Mouse (Mus musculus): ENCODE measurements at regions not wholly inside any gene's neighbourhood (a gene's known extent, or its start where the extent isn't known, plus 50 kb on each side); places are given as distances from the start of the nearest gene placed in this dataset.

DNA sequence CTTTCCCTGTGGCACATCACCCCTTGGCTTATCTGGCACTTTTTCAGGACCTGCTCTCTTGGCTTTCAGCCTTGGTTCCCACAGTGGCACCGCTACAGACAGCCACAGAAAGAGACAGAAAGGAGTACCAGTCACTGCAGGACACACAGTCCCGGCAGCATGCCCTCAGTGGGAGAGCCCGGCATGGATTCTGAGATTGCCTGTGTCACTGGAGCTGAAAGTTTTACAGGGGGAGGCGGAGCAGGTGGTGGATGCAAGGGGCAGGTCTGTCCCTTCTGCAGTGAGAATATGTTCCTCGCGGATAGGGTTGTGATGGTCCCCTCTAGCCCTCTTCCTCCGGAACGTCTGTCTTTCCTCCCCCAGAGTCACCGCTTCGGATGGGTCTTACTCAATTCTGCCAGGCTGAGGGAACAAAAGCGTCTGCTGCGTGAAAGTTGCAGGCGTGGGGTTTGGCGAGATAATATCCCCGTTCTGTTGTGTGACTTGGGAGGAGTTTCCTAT lies 162.3 kb upstream of the Fstl4 start:
- no peak for ATAC-seq
- no peak for TF ChIP-seq CTCF (IDR thresholded peaks at IDR 0.05; ENCODE audit: low read depth)
- no peak for TF ChIP-seq EP300 (IDR thresholded peaks at IDR 0.05; ENCODE audit: low read depth)
- H3K9ac ChIP-seq (replicated peaks) = no peak overlapping the region
- no peak overlapping the region for H3K4me2 ChIP-seq (ENCODE audit: low read depth, low read length)
- DNase-seq = no peak
- no peaks in the 10 kb centered on the region for H3K9me3 ChIP-seq (ENCODE audit: low read length)
- no peak overlapping the region for H3K4me3 ChIP-seq (ENCODE audit: low read depth, low read length)
- no peaks in the 10 kb centered on the region for H3K36me3 ChIP-seq (replicated peaks; ENCODE audit: insufficient read depth, low read length)
- no peak overlapping the region for H3K27ac ChIP-seq (ENCODE audit: low read depth)
- WGBS (ENCODE audit: insufficient replicate concordance) = 67% methylated on average over 15 of the region's 15 CpGs
- H3K4me1 ChIP-seq (ENCODE audit: insufficient read depth) = no peaks in the 10 kb centered on the region
- no peaks in the 10 kb centered on the region for H3K27me3 ChIP-seq (ENCODE audit: insufficient read depth, low read length)

DNA sequence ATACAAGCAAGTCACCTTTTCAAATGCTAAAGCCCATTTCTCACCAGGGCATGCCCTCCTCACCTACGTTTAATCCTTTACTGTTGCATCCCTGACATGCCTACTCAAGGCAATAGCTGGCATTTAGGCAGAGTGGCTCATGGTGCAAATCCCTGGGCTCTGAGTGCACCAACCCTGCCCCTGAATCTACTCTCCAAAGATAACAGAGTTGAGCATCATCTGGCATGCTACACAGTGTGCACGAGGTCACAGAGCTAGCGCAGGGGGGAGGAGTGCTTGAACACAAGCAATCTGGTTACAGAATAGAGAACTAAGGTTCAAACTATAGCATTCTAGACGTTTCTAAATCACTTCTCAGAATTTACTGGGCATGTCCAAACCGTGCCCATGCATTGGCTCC lies 161.6 kb upstream of the Fstl4 start:
- TF ChIP-seq CTCF (IDR thresholded peaks at IDR 0.05; ENCODE audit: low read depth) (no peak), EP300 (IDR thresholded peaks at IDR 0.05; ENCODE audit: low read depth) (no peak)
- ATAC-seq = no peak
- no peak overlapping the region for H3K4me3 ChIP-seq (ENCODE audit: low read depth, low read length)
- no peak overlapping the region for H3K4me2 ChIP-seq (ENCODE audit: low read depth, low read length)
- no peaks in the 10 kb centered on the region for H3K36me3 ChIP-seq (replicated peaks; ENCODE audit: insufficient read depth, low read length)
- 67% methylated on average over 5 of the region's 5 CpGs for WGBS (ENCODE audit: insufficient replicate concordance)
- no peaks in the 10 kb centered on the region for H3K4me1 ChIP-seq (ENCODE audit: insufficient read depth)
- H3K27me3 ChIP-seq (ENCODE audit: insufficient read depth, low read length) = no peaks in the 10 kb centered on the region
- DNase-seq = no peak
- no peak overlapping the region for H3K9ac ChIP-seq (replicated peaks)
- no peak overlapping the region for H3K27ac ChIP-seq (ENCODE audit: low read depth)
- no peaks in the 10 kb centered on the region for H3K9me3 ChIP-seq (ENCODE audit: low read length)

DNA sequence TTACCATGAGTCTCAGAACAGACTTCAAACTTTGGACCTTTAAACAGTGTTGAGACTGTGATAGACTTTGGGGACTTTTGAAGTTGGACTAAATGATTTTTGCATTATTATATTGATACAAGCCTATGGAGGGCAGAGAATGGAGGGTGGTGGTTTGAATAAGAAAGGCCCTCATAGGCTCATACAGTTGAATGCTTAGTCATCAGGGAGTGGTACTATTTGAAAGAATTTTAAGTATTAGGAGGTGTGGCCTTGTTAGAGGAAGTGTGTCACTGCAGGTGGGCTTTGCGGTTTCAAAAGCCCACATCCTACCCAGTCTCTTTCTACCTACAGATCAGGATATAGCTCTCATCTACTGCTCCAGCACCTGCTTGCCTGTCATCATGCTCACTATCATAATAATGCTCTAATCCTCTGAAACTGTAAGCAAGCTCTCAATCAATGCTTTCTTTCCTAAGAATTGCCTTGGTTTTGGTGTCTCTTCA lies 153.7 kb upstream of the Fstl4 start:
- Histone ChIP-seq H3K27ac (ENCODE audit: low read depth) (no peak overlapping the region), H3K36me3 (replicated peaks; ENCODE audit: insufficient read depth, low read length) (no peaks in the 10 kb centered on the region), H3K4me3 (ENCODE audit: low read depth, low read length) (no peak overlapping the region), H3K4me2 (ENCODE audit: low read depth, low read length) (no peak overlapping the region), H3K27me3 (ENCODE audit: insufficient read depth, low read length) (no peaks in the 10 kb centered on the region), H3K4me1 (ENCODE audit: insufficient read depth) (no peaks in the 10 kb centered on the region), H3K9ac (replicated peaks) (no peak overlapping the region), H3K9me3 (ENCODE audit: low read length) (no peaks in the 10 kb centered on the region)
- no peak for DNase-seq
- TF ChIP-seq CTCF (IDR thresholded peaks at IDR 0.05; ENCODE audit: low read depth) = no peak
- TF ChIP-seq EP300 (IDR thresholded peaks at IDR 0.05; ENCODE audit: low read depth) = no peak
- WGBS (ENCODE audit: insufficient replicate concordance) = 72% methylated on average over 1 of the region's 1 CpGs
- ATAC-seq = no peak

DNA sequence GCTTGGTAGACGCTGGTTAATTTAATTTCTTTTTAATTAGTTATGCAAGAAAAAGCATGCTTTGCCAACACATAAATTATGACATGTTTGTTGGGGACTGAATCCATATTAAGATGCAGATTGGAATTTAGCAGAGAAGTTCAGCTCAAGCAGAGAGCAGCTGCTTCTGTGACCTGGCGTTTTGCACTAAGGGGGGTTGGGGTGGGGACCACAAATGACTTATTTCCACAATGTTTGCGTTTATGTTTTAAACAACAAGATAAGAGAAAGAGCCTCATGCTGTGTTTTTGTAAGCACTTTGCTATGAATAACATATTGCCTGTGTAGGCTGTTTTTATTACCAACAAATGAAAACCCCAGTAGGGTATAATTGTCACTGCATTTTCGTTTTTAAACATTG lies 148.8 kb upstream of the Fstl4 start:
- no peak overlapping the region for H3K4me3 ChIP-seq (ENCODE audit: low read depth, low read length)
- H3K9me3 ChIP-seq (ENCODE audit: low read length) = no peaks in the 10 kb centered on the region
- no peaks in the 10 kb centered on the region for H3K27me3 ChIP-seq (ENCODE audit: insufficient read depth, low read length)
- no peak overlapping the region for H3K27ac ChIP-seq (ENCODE audit: low read depth)
- H3K4me2 ChIP-seq (ENCODE audit: low read depth, low read length) = no peak overlapping the region
- no peaks in the 10 kb centered on the region for H3K36me3 ChIP-seq (replicated peaks; ENCODE audit: insufficient read depth, low read length)
- TF ChIP-seq CTCF (IDR thresholded peaks at IDR 0.05; ENCODE audit: low read depth) = no peak
- TF ChIP-seq EP300 (IDR thresholded peaks at IDR 0.05; ENCODE audit: low read depth) = no peak
- 62% methylated on average over 4 of the region's 4 CpGs for WGBS (ENCODE audit: insufficient replicate concordance)
- H3K4me1 ChIP-seq (ENCODE audit: insufficient read depth) = no peaks in the 10 kb centered on the region
- DNase-seq (no peak), ATAC-seq (no peak)
- no peak overlapping the region for H3K9ac ChIP-seq (replicated peaks)

DNA sequence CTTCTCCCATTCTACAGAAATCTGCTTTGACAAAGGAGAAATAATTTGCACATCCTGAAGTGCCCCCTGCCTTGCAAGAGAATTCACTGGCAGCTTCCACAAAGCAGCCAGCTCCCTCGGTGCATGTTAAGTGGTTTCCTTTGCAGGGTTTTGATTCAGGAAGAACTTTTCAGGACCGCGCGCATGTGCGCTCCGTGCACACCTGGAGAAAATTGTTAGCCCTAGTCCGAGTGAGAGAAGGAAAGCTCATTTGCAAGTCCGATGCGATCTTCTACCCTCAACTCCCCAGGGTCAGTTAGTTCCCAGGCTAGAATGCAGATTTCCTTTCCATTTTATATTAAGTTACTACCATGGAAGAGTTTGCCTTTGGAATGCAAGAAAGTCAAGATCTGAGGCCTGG lies 145.8 kb upstream of the Fstl4 start:
- DNase-seq (no peak), ATAC-seq (no peak)
- no peak overlapping the region for H3K4me3 ChIP-seq (ENCODE audit: low read depth, low read length)
- no peaks in the 10 kb centered on the region for H3K36me3 ChIP-seq (replicated peaks; ENCODE audit: insufficient read depth, low read length)
- H3K9me3 ChIP-seq (ENCODE audit: low read length) = no peaks in the 10 kb centered on the region
- no peak overlapping the region for H3K4me2 ChIP-seq (ENCODE audit: low read depth, low read length)
- no peak overlapping the region for H3K27ac ChIP-seq (ENCODE audit: low read depth)
- TF ChIP-seq CTCF (IDR thresholded peaks at IDR 0.05; ENCODE audit: low read depth) (no peak), EP300 (IDR thresholded peaks at IDR 0.05; ENCODE audit: low read depth) (no peak)
- no peaks in the 10 kb centered on the region for H3K27me3 ChIP-seq (ENCODE audit: insufficient read depth, low read length)
- no peak overlapping the region for H3K9ac ChIP-seq (replicated peaks)
- 58% methylated on average over 9 of the region's 9 CpGs for WGBS (ENCODE audit: insufficient replicate concordance)
- H3K4me1 ChIP-seq (ENCODE audit: insufficient read depth) = no peaks in the 10 kb centered on the region

DNA sequence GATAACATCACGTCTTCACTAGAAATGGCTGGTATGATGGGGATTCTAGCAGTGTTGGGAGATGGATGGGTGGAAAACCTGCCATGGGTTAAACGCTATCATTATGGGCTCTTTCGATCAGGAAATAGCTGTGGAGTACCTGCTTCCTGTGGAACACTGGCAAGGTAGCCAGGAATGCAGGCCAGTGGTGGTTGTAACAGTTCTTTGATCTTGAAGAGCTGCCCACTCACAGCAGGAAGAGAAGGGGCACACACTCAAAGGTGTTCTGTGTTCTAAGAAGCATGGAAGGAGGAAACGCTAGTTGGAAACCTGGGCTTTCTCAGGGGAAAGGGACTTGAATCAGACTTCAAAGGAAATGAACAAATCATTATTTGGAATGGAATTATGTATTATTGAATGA lies 141.6 kb upstream of the Fstl4 start:
- H3K4me2 ChIP-seq (ENCODE audit: low read depth, low read length) = no peak overlapping the region
- H3K4me1 ChIP-seq (ENCODE audit: insufficient read depth) = no peaks in the 10 kb centered on the region
- WGBS (ENCODE audit: insufficient replicate concordance) = 62% methylated on average over 4 of the region's 4 CpGs
- TF ChIP-seq CTCF (IDR thresholded peaks at IDR 0.05; ENCODE audit: low read depth) = no peak
- TF ChIP-seq EP300 (IDR thresholded peaks at IDR 0.05; ENCODE audit: low read depth) = no peak
- no peaks in the 10 kb centered on the region for H3K36me3 ChIP-seq (replicated peaks; ENCODE audit: insufficient read depth, low read length)
- DNase-seq = no peak
- no peak overlapping the region for H3K9ac ChIP-seq (replicated peaks)
- ATAC-seq = no peak
- H3K4me3 ChIP-seq (ENCODE audit: low read depth, low read length) = no peak overlapping the region
- H3K9me3 ChIP-seq (ENCODE audit: low read length) = no peaks in the 10 kb centered on the region
- H3K27ac ChIP-seq (ENCODE audit: low read depth) = no peak overlapping the region
- no peaks in the 10 kb centered on the region for H3K27me3 ChIP-seq (ENCODE audit: insufficient read depth, low read length)

DNA sequence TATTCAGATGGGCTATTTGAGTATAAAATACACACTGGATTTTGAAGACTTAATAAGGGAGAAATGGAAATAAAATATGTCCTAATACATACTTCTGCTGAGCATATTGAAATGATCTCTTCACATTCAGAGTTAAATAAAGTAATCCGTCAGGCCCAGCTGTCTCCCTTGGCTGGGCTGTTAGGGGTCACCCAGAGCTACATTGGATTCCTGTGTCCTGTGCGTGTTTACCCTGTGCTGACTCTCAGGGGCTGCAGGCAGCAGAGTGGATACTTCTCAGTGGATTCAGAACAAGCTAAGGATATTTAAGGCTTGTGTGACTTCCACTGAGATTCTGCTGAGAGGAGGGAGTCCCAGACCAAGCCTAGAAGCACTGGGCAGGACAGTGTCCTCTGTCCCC lies 135.6 kb upstream of the Fstl4 start:
- ATAC-seq = no peak
- DNase-seq = no peak
- 69% methylated on average over 2 of the region's 2 CpGs for WGBS (ENCODE audit: insufficient replicate concordance)

More for the DNA sequence above, 135.6 kb upstream of the Fstl4 start:
- Histone ChIP-seq H3K36me3 (replicated peaks; ENCODE audit: insufficient read depth, low read length) (no peaks in the 10 kb centered on the region), H3K4me3 (ENCODE audit: low read depth, low read length) (no peak overlapping the region), H3K9ac (replicated peaks) (no peak overlapping the region), H3K4me2 (ENCODE audit: low read depth, low read length) (no peak overlapping the region), H3K27me3 (ENCODE audit: insufficient read depth, low read length) (no peaks in the 10 kb centered on the region), H3K4me1 (ENCODE audit: insufficient read depth) (no peaks in the 10 kb centered on the region), H3K9me3 (ENCODE audit: low read length) (no peaks in the 10 kb centered on the region), H3K27ac (ENCODE audit: low read depth) (no peak overlapping the region)
- no peak for TF ChIP-seq CTCF (IDR thresholded peaks at IDR 0.05; ENCODE audit: low read depth)

Measured in liver, postnatal 0 days (tissue).